Mouse (Mus musculus): ENCODE results near the gene G2e3. TPM values are rescaled to one million over a fixed set of nuclear protein-coding genes. Genes with fewer than 3 reads are reported as not detected.
A peak's percentile ranks its signal among the peaks of the same experiment; 100 is the strongest.

The G2e3 gene
- 1 to 10 TPM; 1.4 to 2.1 (median 1.8) TPM for total RNA-seq (2022)

GRCm38 (mm10) chr12:51347988-51348697 lies at the start of gene G2e3:
TSS of gene G2e3 (plus strand) at chr12:51348061.
- DNase-seq (ENCODE audit: low spot score in 2 of 2) = peak; percentile 71 to 78

- no peak for DNase-seq (ENCODE audit: low spot score in 2 of 2)
Measured at GRCm38 (mm10) chr12:51323604-51324003, 24.3 kb upstream of the G2e3 start.

DNA sequence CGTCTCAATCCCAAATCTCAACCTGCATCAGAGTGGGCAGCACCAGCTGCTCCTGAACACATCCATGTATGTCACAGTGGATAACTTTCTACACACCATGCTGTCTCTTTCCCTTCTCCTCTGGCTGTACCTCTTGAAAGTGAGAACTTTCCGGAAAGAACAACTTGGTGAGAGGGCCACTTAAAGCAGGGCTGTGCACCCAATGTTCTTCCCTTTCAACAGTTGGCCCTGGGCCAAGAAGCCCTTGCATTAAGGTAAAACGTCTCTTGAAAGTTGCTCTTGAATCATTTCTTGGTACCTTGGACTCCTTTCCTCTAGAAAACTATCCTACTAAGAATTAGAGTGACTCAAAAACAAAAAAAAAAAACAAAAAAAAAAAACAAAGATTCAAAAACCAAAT lies 21.0 kb upstream of the G2e3 start:
- no peak for DNase-seq (ENCODE audit: low spot score in 2 of 2)

DNA sequence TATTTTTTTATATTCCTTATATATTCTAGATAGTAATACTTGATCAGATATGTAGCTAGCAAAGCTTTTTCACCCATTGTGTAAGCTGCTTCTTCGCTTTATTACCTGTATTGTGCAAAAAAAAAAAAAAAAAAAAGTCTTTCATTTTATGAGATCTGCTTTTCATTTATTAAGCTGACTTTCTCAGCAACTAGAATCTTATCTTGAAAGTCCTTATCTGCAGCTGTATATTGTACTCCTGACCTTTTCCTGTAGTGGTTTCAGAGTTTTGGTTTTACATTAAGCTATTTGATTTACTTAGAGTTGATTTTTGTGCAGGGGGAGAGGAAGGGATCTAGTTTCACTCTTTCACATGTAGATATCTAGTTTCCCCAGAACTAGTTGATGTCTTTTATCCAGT lies 10.8 kb upstream of the G2e3 start:
- DNase-seq (ENCODE audit: low spot score in 2 of 2) = no peak

GRCm38 (mm10) chr12:51346121-51346520 lies 1.7 kb upstream of the G2e3 start:
- no peak for DNase-seq (ENCODE audit: low spot score in 2 of 2)

DNA sequence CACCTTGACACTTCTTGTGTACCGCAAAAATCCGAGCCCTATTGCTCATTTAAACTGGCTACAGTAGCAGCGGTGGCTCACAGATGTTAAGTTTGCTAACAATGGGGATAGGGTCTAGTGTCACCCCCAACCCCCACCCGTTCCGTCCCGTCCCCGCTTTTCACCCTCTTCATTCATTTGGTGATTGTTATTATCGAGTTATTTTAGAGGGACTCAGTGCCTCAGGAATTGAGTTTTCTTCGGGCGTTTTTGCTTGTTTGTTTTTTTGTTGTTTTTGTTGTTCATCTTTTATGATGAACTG lies 787 bp downstream of the G2e3 start:
- DNase-seq (ENCODE audit: low spot score in 2 of 2) = no peak

DNA sequence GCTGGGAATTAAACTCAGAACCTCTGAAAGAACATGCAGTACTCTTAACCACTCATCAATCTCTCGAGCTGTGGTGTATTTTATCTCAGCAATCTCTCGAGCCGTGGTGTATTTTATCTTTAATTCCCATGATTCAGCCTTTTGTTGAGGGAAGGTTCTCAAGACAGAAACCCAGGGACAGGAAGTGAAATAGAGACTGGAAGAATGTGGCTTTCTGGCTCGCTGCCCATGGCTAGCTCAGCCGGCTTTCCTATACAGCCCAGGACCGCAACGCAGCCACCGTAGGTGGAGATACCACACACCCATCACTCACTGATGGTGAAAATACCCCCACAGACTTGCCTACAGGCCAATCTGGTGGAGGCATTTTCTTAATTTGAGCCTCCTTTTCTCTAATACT lies 7.4 kb downstream of the G2e3 start:
- DNase-seq (ENCODE audit: low spot score in 2 of 2) = no peak

DNA sequence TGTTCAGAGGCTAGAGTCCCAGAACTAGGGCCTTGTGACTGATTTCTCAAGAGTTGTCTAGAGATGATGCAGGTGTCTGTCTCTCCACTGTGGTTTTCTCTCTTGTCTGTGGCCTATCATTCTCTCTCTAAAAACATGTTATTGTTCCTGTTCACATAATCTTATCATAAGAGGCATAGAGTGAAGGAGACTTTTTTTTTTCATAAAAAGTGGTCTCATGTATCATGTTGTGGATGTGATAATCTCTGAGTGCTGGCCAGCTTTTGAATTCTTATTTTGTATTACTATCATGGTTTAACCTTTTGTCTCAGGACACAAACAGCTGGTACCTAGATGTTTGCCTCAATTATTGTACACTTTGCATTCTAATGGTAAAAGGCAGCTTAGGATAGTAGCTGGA lies 13.4 kb downstream of the G2e3 start:
- DNase-seq (ENCODE audit: low spot score in 2 of 2) = no peak

DNA sequence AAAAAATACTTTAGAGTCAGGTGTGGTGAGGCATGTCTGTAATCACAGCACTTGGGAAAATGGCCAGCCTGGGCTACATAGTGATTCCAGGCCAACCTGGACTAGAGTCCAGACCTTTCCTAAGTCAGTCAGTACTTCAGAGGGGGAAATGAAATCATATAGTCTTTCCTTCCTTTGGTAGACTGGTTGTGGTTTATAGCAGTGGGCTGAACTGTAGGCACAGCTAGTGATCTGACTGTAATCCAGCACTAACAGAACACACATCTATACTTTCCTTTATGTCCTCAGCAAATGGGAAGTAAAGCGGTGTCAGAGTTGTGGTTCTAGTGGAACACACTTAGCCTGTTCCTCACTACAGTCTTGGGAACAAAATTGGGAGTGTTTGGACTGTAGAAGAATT lies 15.0 kb downstream of the G2e3 start:
- DNase-seq (ENCODE audit: low spot score in 2 of 2) = no peak

GRCm38 (mm10) chr12:51368504-51368903 lies 20.6 kb downstream of the G2e3 start:
- DNase-seq (ENCODE audit: low spot score in 2 of 2) = no peak

- peak; percentile 83 to 87 for DNase-seq (ENCODE audit: low spot score in 2 of 2)
Measured at GRCm38 (mm10) chr12:51377003-51377887, 29.4 kb downstream of the G2e3 start, which contains the start of gene Scfd1. TSS of gene Scfd1 (plus strand) at chr12:51377510.

DNA sequence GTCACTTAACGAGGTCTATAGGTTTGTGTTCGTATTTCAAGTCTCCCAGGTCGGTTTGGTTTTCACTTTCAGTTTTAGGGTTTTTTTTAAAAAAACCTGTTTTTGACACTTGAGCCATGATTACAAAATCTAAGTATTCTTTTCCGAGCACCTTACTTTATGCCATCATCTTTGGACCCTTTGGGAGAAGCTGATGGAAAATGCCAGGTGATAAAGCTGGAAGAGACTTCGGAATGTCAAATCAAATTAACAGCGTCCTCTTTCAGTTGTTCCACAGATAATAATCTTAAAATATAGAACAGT lies 30.0 kb downstream of the G2e3 start:
- DNase-seq (ENCODE audit: low spot score in 2 of 2) = no peak

GRCm38 (mm10) chr12:51399871-51400270 lies 52.0 kb downstream of the G2e3 start:
- DNase-seq (ENCODE audit: low spot score in 2 of 2) = no peak

- no peak for DNase-seq (ENCODE audit: low spot score in 2 of 2)
Measured at GRCm38 (mm10) chr12:51402060-51402698, 54.3 kb downstream of the G2e3 start.

- no peak for DNase-seq (ENCODE audit: low spot score in 2 of 2)
Measured at GRCm38 (mm10) chr12:51403987-51404586, 56.2 kb downstream of the G2e3 start.

GRCm38 (mm10) chr12:51411362-51411761 lies 63.5 kb downstream of the G2e3 start:
- no peak for DNase-seq (ENCODE audit: low spot score in 2 of 2)

Other genes with a start within 250 kb of the G2e3 start
- gene Scfd1, start 29.4 kb downstream of the G2e3 start, total RNA-seq (2022) = 10 to 100 TPM; 14.0 to 19.6 (median 16.3) TPM
- under 1 TPM; 0.31 to 0.48 (median 0.38) TPM for gene Coch, start 245.3 kb downstream of the G2e3 start, total RNA-seq (2022)

All from gastrocnemius, adult 8-10 months (tissue).